Mouse (Mus musculus): ENCODE data around the gene Scamp4. TPM values are rescaled to one million over a fixed set of nuclear protein-coding genes. Genes with fewer than 3 reads are reported as not detected.
"Not testable (repeated sequence)": the region's sequence is repeated elsewhere in the genome, so short reads cannot be mapped to it uniquely, and the experiment has no call there.

Scamp4 gene
- total RNA-seq, 2 experiments from 2014 or later, result 30.9 to 34.5 TPM

- intact Hi-C loops (cut with DNase I), result loop anchor here (5.0 kb wide), 1 partner anchor 110 kb away; no protein-coding TSS in a partner anchor
- peak; percentile 96 for DNase-seq
Observed at GRCm38 (mm10) chr10:80577195-80578130, 25.2 kb upstream of the Scamp4 start, which contains the start of gene Klf16. Gene Klf16 (minus strand): TSS chr10:80577321.

- peak; percentile 83 for DNase-seq
- intact Hi-C loops (cut with DNase I), result loop anchor here (5.0 kb wide), 1 partner anchor 109 kb away; no protein-coding TSS in a partner anchor
Observed at GRCm38 (mm10) chr10:80578131-80578750, 24.4 kb upstream of the Scamp4 start.

GRCm38 (mm10) chr10:80578911-80579310, 23.8 kb upstream of the Scamp4 start:
- intact Hi-C loops (cut with DNase I), result loop anchor here (5.0 kb wide), 1 partner anchor 108 kb away; no protein-coding TSS in a partner anchor

GRCm38 (mm10) chr10:80583047-80583446, 19.6 kb upstream of the Scamp4 start:
- DNase-seq, result no peak
- intact Hi-C loops (cut with DNase I), result no loop called here

More at GRCm38 (mm10) chr10:80578911-80579310, 23.8 kb upstream of the Scamp4 start:
- peak; percentile 57 for DNase-seq

GRCm38 (mm10) chr10:80584045-80584488, 18.6 kb upstream of the Scamp4 start:
- peak; percentile 41 for DNase-seq
- intact Hi-C loops (cut with DNase I), result no loop called here

GRCm38 (mm10) chr10:80584642-80585552, 17.8 kb upstream of the Scamp4 start:
- no peak for DNase-seq
- intact Hi-C loops (cut with DNase I), result no loop called here

- intact Hi-C loops (cut with DNase I), result no loop called here
- DNase-seq, result no peak
Observed at GRCm38 (mm10) chr10:80585581-80585980, 17.1 kb upstream of the Scamp4 start.

GRCm38 (mm10) chr10:80586407-80587304, 16.0 kb upstream of the Scamp4 start:
- intact Hi-C loops (cut with DNase I), result no loop called here
- DNase-seq, result no peak

- intact Hi-C loops (cut with DNase I), result no loop called here
- DNase-seq, result no peak
Observed at GRCm38 (mm10) chr10:80587305-80587657, 15.4 kb upstream of the Scamp4 start.

GRCm38 (mm10) chr10:80589127-80589878, 13.4 kb upstream of the Scamp4 start:
- DNase-seq, result no peak
- intact Hi-C loops (cut with DNase I), result no loop called here

- intact Hi-C loops (cut with DNase I), result no loop called here
Observed at GRCm38 (mm10) chr10:80589879-80590854, 12.5 kb upstream of the Scamp4 start, which contains the start of gene Abhd17a. Gene Abhd17a (minus strand): TSS chr10:80590341.

GRCm38 (mm10) chr10:80596318-80596717, 6.4 kb upstream of the Scamp4 start:
- no peak for DNase-seq
- intact Hi-C loops (cut with DNase I), result no loop called here

More at GRCm38 (mm10) chr10:80589879-80590854, 12.5 kb upstream of the Scamp4 start, which contains the start of gene Abhd17a:
- peak; percentile 97 for DNase-seq

- intact Hi-C loops (cut with DNase I), result no loop called here
- no peak for DNase-seq
Observed at GRCm38 (mm10) chr10:80603364-80603763, 692 bp downstream of the Scamp4 start.

GRCm38 (mm10) chr10:80604001-80604509, 1.4 kb downstream of the Scamp4 start:
- intact Hi-C loops (cut with DNase I), result no loop called here
- DNase-seq, result no peak

GRCm38 (mm10) chr10:80604988-80605387, 2.3 kb downstream of the Scamp4 start:
- DNase-seq, result no peak
- intact Hi-C loops (cut with DNase I), result no loop called here

GRCm38 (mm10) chr10:80605721-80606120, 3.0 kb downstream of the Scamp4 start, which contains the start of gene Gm49322:
Gene Gm49322 (plus strand): TSS chr10:80606021.
- intact Hi-C loops (cut with DNase I); DNase-seq: not testable (repeated sequence)

GRCm38 (mm10) chr10:80606306-80606705, 3.6 kb downstream of the Scamp4 start:
- DNase-seq, result no peak
- intact Hi-C loops (cut with DNase I), result no loop called here

Data from left cerebral cortex, postnatal 4 days (tissue).